Mouse (Mus musculus): ENCODE results near the gene Astn2. TPM values are rescaled to one million over a fixed set of nuclear protein-coding genes. Genes with fewer than 3 reads are reported as not detected.

Gene Astn2
- polyA plus RNA-seq, 1 experiment, result 1.1 TPM

DNA sequence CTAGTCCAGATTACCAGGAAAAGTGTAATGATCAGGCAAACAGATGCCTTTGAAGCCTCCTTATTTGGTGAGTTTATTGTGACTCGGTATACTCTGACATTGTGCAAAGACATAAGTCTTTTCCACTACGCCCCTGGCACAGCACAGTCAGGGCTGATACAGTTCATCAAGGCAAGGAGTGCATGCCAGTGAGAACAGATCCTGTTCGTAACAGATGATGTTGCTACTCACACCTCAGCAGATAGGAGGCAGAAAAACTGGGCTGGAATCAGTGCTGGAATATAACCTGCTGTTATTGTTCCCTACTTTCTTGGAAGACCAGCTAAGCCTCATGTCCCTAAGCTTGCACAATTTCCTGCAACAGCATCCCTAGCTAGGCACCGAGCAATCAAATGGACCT, 565.6 kb downstream of the Astn2 start:
- no peak for TF ChIP-seq POLR2A (IDR thresholded peaks at IDR 0.05; ENCODE audit: borderline replicate concordance, control insufficient read depth, low read depth, low read length)
- no peak for TF ChIP-seq CTCF (IDR thresholded peaks at IDR 0.05; ENCODE audit: control insufficient read depth, insufficient read depth, low read length)
- 70% methylated on average over 4 of the region's 4 CpGs for WGBS
- no peak overlapping the region for H3K4me3 ChIP-seq (replicated peaks; ENCODE audit: control insufficient read depth, low read depth, low read length)

DNA sequence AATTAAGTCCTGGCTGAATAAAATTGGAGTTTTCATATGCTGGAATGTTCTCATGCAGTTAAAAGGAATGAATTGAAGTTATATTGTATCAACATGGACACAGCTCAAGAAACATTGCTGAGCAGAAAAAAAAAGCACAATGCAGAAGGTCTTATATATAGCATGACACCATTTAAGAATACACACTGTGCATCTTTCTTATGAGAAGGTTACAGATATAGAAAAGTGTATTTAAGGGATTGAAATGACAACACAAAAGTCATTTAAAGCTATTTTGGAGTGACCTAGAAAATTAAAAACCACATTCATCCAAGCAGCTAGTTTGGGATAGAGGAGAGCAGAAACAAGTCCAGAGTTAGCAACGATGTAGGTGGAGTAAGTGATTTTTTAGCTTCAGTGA, 571.4 kb downstream of the Astn2 start:
- Histone ChIP-seq H3K27ac (ENCODE audit: control insufficient read depth, insufficient read depth, low read depth, low read length, poor library complexity) (no peak overlapping the region), H3K4me3 (replicated peaks; ENCODE audit: control insufficient read depth, low read depth, low read length) (no peak overlapping the region), H3K4me1 (ENCODE audit: control insufficient read depth, insufficient read depth, low read length) (no peaks in the 10 kb centered on the region)
- TF ChIP-seq POLR2A (IDR thresholded peaks at IDR 0.05; ENCODE audit: borderline replicate concordance, control insufficient read depth, low read depth, low read length) (no peak), CTCF (IDR thresholded peaks at IDR 0.05; ENCODE audit: control insufficient read depth, insufficient read depth, low read length) (no peak)
- WGBS, result 78% methylated on average over 1 of the region's 1 CpGs

More for the DNA sequence above, 565.6 kb downstream of the Astn2 start:
- Histone ChIP-seq H3K4me1 (ENCODE audit: control insufficient read depth, insufficient read depth, low read length) (no peaks in the 10 kb centered on the region), H3K27ac (ENCODE audit: control insufficient read depth, insufficient read depth, low read depth, low read length, poor library complexity) (no peak overlapping the region)

GRCm38 (mm10) chr4:65831872-65832271, 572.5 kb downstream of the Astn2 start:
- TF ChIP-seq CTCF (IDR thresholded peaks at IDR 0.05; ENCODE audit: control insufficient read depth, insufficient read depth, low read length) (no peak), POLR2A (IDR thresholded peaks at IDR 0.05; ENCODE audit: borderline replicate concordance, control insufficient read depth, low read depth, low read length) (no peak)
- 80% methylated on average over 3 of the region's 3 CpGs for WGBS
- Histone ChIP-seq H3K4me3 (replicated peaks; ENCODE audit: control insufficient read depth, low read depth, low read length) (no peak overlapping the region), H3K4me1 (ENCODE audit: control insufficient read depth, insufficient read depth, low read length) (no peaks in the 10 kb centered on the region), H3K27ac (ENCODE audit: control insufficient read depth, insufficient read depth, low read depth, low read length, poor library complexity) (no peak overlapping the region)

GRCm38 (mm10) chr4:65830495-65830894, 573.9 kb downstream of the Astn2 start:
- Histone ChIP-seq H3K27ac (ENCODE audit: control insufficient read depth, insufficient read depth, low read depth, low read length, poor library complexity) (no peak overlapping the region), H3K4me3 (replicated peaks; ENCODE audit: control insufficient read depth, low read depth, low read length) (no peak overlapping the region), H3K4me1 (ENCODE audit: control insufficient read depth, insufficient read depth, low read length) (no peaks in the 10 kb centered on the region)
- WGBS, result 20% methylated on average over 3 of the region's 3 CpGs
- TF ChIP-seq POLR2A (IDR thresholded peaks at IDR 0.05; ENCODE audit: borderline replicate concordance, control insufficient read depth, low read depth, low read length) (no peak), CTCF (IDR thresholded peaks at IDR 0.05; ENCODE audit: control insufficient read depth, insufficient read depth, low read length) (no peak)

- H3K27ac ChIP-seq (ENCODE audit: control insufficient read depth, insufficient read depth, low read depth, low read length, poor library complexity), result no peak overlapping the region
- TF ChIP-seq CTCF (IDR thresholded peaks at IDR 0.05; ENCODE audit: control insufficient read depth, insufficient read depth, low read length), result no peak
- TF ChIP-seq POLR2A (IDR thresholded peaks at IDR 0.05; ENCODE audit: borderline replicate concordance, control insufficient read depth, low read depth, low read length), result no peak
- 44% methylated on average over 2 of the region's 2 CpGs for WGBS
- H3K4me3 ChIP-seq (replicated peaks; ENCODE audit: control insufficient read depth, low read depth, low read length), result no peak overlapping the region
- no peaks in the 10 kb centered on the region for H3K4me1 ChIP-seq (ENCODE audit: control insufficient read depth, insufficient read depth, low read length)
Measured at GRCm38 (mm10) chr4:65821070-65821469, 583.3 kb downstream of the Astn2 start.

DNA sequence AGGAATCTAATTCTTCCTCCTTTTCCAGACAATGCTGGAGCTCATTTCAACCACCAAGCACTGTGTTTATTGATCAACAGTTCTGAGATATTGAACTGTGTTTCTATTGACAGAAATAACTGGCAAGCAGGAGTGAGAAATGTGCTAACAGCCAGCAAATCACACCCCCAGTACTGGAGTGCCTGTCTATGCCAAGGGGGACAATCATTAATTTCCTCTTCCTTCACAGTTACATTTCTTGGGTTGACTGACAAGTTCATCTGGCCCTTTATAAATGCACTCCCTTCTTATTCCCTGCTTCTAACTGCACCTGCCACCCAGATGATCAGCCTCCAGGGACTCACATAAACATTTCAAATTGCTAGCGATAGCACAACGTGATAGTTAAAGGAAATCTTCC, 584.2 kb downstream of the Astn2 start:
- H3K4me3 ChIP-seq (replicated peaks; ENCODE audit: control insufficient read depth, low read depth, low read length), result no peak overlapping the region
- WGBS, result 67% methylated on average over 2 of the region's 2 CpGs
- no peak for TF ChIP-seq CTCF (IDR thresholded peaks at IDR 0.05; ENCODE audit: control insufficient read depth, insufficient read depth, low read length)
- no peak for TF ChIP-seq POLR2A (IDR thresholded peaks at IDR 0.05; ENCODE audit: borderline replicate concordance, control insufficient read depth, low read depth, low read length)
- no peak overlapping the region for H3K27ac ChIP-seq (ENCODE audit: control insufficient read depth, insufficient read depth, low read depth, low read length, poor library complexity)
- no peaks in the 10 kb centered on the region for H3K4me1 ChIP-seq (ENCODE audit: control insufficient read depth, insufficient read depth, low read length)

DNA sequence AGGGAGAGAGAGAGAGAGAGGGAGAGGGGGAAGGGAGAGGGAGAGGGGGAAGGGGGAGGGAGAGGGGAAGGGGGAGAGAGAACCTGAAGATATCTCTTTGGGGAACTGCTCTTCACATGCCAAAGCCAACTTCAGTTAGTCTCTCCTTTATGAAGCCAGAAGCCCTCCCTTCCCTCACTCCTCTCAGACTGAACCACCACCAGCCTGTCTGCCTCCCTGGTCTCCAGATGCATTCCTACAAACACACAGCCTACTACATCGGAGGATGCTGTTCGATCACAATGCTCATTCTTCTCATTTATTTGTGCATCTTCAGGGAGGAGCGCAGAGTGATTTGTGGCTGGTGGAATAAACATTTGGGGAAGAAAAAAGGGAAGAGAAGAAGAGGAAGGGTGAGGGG, 584.6 kb downstream of the Astn2 start:
- WGBS, result 53% methylated on average over 3 of the region's 3 CpGs
- Histone ChIP-seq H3K4me1 (ENCODE audit: control insufficient read depth, insufficient read depth, low read length) (no peaks in the 10 kb centered on the region), H3K4me3 (replicated peaks; ENCODE audit: control insufficient read depth, low read depth, low read length) (no peak overlapping the region), H3K27ac (ENCODE audit: control insufficient read depth, insufficient read depth, low read depth, low read length, poor library complexity) (no peak overlapping the region)
- no peak for TF ChIP-seq CTCF (IDR thresholded peaks at IDR 0.05; ENCODE audit: control insufficient read depth, insufficient read depth, low read length)
- no peak for TF ChIP-seq POLR2A (IDR thresholded peaks at IDR 0.05; ENCODE audit: borderline replicate concordance, control insufficient read depth, low read depth, low read length)

- no peak for TF ChIP-seq CTCF (IDR thresholded peaks at IDR 0.05; ENCODE audit: control insufficient read depth, insufficient read depth, low read length)
- no peak for TF ChIP-seq POLR2A (IDR thresholded peaks at IDR 0.05; ENCODE audit: borderline replicate concordance, control insufficient read depth, low read depth, low read length)
- 83% methylated on average over 2 of the region's 2 CpGs for WGBS
Measured at GRCm38 (mm10) chr4:65814176-65814535, 590.3 kb downstream of the Astn2 start.

GRCm38 (mm10) chr4:65813500-65814175, 590.8 kb downstream of the Astn2 start:
- TF ChIP-seq POLR2A (IDR thresholded peaks at IDR 0.05; ENCODE audit: borderline replicate concordance, control insufficient read depth, low read depth, low read length) (no peak), CTCF (IDR thresholded peaks at IDR 0.05; ENCODE audit: control insufficient read depth, insufficient read depth, low read length) (no peak)
- no peak overlapping the region for H3K4me3 ChIP-seq (replicated peaks; ENCODE audit: control insufficient read depth, low read depth, low read length)
- no peak overlapping the region for H3K27ac ChIP-seq (ENCODE audit: control insufficient read depth, insufficient read depth, low read depth, low read length, poor library complexity)
- WGBS, result 81% methylated on average over 1 of the region's 1 CpGs
- H3K4me1 ChIP-seq (ENCODE audit: control insufficient read depth, insufficient read depth, low read length), result no peaks in the 10 kb centered on the region

More at GRCm38 (mm10) chr4:65814176-65814535, 590.3 kb downstream of the Astn2 start:
- Histone ChIP-seq H3K4me3 (replicated peaks; ENCODE audit: control insufficient read depth, low read depth, low read length) (no peak overlapping the region), H3K4me1 (ENCODE audit: control insufficient read depth, insufficient read depth, low read length) (no peaks in the 10 kb centered on the region), H3K27ac (ENCODE audit: control insufficient read depth, insufficient read depth, low read depth, low read length, poor library complexity) (no peak overlapping the region)

Measured in bone marrow, adult 2 months (tissue).